Mouse (Mus musculus): ENCODE results near the gene Svs1. TPM values are rescaled to one million over a fixed set of nuclear protein-coding genes. Genes with fewer than 3 reads are reported as not detected.
A peak's percentile ranks its signal among the peaks of the same experiment; 100 is the strongest.
"Not testable (repeated sequence)": the region's sequence is repeated elsewhere in the genome, so short reads cannot be mapped to it uniquely, and the experiment has no call there.

The Svs1 gene
- total and polyA plus RNA-seq, 2 experiments from 2014 or later = not detected

GRCm38 (mm10) chr6:48956785-48957184 is 29.9 kb upstream of the Svs1 start:
- Histone ChIP-seq H3K27ac (ENCODE audit: low read depth, low read length) (no peak overlapping the region), H3K9me3 (ENCODE audit: low read length) (no peaks in the 10 kb centered on the region), H3K4me1 (ENCODE audit: insufficient read depth) (no peaks in the 10 kb centered on the region), H3K9ac (no peak overlapping the region), H3K36me3 (ENCODE audit: insufficient read depth) (no peaks in the 10 kb centered on the region), H3K4me3 (ENCODE audit: low read depth, low read length) (no peak overlapping the region), H3K27me3 (ENCODE audit: insufficient read depth, low read length) (no peaks in the 10 kb centered on the region), H3K4me2 (ENCODE audit: low read depth) (no peak overlapping the region)
- ATAC-seq = no peak
- WGBS = 87% methylated on average over 4 of the region's 4 CpGs
- no peak for TF ChIP-seq CTCF (IDR thresholded peaks at IDR 0.05; ENCODE audit: low read depth)
- DNase-seq = no peak

GRCm38 (mm10) chr6:48958053-48958452 is 28.6 kb upstream of the Svs1 start:
- Histone ChIP-seq H3K9ac (no peak overlapping the region), H3K36me3 (ENCODE audit: insufficient read depth) (no peaks in the 10 kb centered on the region), H3K27ac (ENCODE audit: low read depth, low read length) (no peak overlapping the region), H3K9me3 (ENCODE audit: low read length) (no peaks in the 10 kb centered on the region), H3K4me2 (ENCODE audit: low read depth) (no peak overlapping the region), H3K4me3 (ENCODE audit: low read depth, low read length) (no peak overlapping the region), H3K4me1 (ENCODE audit: insufficient read depth) (no peaks in the 10 kb centered on the region), H3K27me3 (ENCODE audit: insufficient read depth, low read length) (no peaks in the 10 kb centered on the region)
- TF ChIP-seq CTCF (IDR thresholded peaks at IDR 0.05; ENCODE audit: low read depth) = peak; percentile 69
- peak; percentile 67 for DNase-seq
- peak; percentile 76 for ATAC-seq
- 52% methylated on average over 1 of the region's 1 CpGs for WGBS

DNA sequence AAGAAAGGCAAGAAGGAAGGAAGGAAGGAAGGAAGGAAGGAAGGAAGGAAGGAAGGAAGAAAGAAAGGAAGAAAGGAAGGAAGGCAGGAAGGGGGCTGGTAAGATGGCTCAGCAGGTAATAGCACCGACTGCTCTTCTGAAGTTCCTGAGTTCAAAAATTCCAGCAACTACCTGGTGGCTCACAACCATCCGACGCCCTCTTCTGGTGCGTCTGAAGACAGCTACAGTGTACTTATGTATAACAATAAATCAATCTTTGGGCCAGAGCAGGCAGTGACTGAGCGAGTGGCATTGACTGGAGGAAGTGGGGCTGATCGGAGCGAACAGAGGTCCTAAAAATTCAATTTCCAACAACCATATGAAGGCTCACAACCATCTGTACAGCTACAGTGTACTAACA is 27.5 kb upstream of the Svs1 start:
- H3K27ac ChIP-seq (ENCODE audit: low read depth, low read length); H3K36me3 ChIP-seq (ENCODE audit: insufficient read depth); ATAC-seq; H3K4me3 ChIP-seq (ENCODE audit: low read depth, low read length); H3K9ac ChIP-seq; H3K9me3 ChIP-seq (ENCODE audit: low read length); H3K4me1 ChIP-seq (ENCODE audit: insufficient read depth); H3K4me2 ChIP-seq (ENCODE audit: low read depth); H3K27me3 ChIP-seq (ENCODE audit: insufficient read depth, low read length): not testable (repeated sequence)
- DNase-seq = peak; percentile 7
- peak; percentile 9; the same call in 1 of the 2 replicates for TF ChIP-seq CTCF (IDR thresholded peaks at IDR 0.05; ENCODE audit: low read depth)
- WGBS = 36% methylated on average over 7 of the region's 7 CpGs

DNA sequence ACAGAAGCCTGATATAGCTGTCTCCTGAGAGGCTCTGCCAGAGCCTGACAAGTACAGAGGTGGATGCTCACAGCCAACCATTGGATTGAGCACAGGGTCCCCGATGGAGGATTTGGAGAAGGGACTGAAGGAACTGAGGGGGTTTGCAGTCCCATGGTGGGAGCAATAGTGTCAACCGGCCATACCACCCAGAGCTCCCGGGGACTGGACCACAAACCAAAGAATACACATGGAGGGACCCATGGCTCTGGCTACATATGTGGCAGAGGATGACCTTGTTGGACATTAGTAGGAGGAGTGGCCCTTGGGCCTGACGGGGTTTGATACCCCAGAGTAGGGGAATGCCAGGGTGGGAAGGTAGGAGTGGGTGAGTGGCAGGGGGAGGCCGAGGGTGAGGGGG is 20.0 kb upstream of the Svs1 start:
- not testable (repeated sequence) for ATAC-seq

DNA sequence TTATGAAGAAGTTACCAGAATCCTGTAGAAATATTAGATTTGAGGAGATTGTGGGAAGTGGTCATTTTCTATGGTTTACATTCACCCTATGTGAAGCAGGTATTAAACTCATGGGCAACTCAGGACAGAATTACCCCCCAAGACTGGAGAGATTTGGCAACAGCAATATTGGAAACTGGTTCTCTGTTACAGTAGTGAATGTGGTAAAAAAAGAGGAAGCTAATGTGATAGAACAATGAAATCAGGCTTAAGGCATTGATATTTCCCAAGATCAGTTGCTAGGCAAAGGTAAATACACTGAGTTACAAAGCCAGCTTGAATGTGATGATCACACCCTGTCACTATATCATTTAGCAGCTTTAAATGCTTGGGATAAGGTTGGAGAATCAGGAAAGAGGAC is 18.8 kb upstream of the Svs1 start:
- H3K27ac ChIP-seq (ENCODE audit: low read depth, low read length) = no peak overlapping the region
- DNase-seq (no peak), ATAC-seq (no peak)
- no peak overlapping the region for H3K4me2 ChIP-seq (ENCODE audit: low read depth)
- H3K4me3 ChIP-seq (ENCODE audit: low read depth, low read length) = no peak overlapping the region
- H3K4me1 ChIP-seq (ENCODE audit: insufficient read depth) = no peaks in the 10 kb centered on the region
- no peak for TF ChIP-seq CTCF (IDR thresholded peaks at IDR 0.05; ENCODE audit: low read depth)
- H3K9me3 ChIP-seq (ENCODE audit: low read length) = no peaks in the 10 kb centered on the region
- H3K9ac ChIP-seq = no peak overlapping the region
- no peaks in the 10 kb centered on the region for H3K36me3 ChIP-seq (ENCODE audit: insufficient read depth)
- no peaks in the 10 kb centered on the region for H3K27me3 ChIP-seq (ENCODE audit: insufficient read depth, low read length)

More for the DNA sequence above, 20.0 kb upstream of the Svs1 start:
- H3K9ac ChIP-seq; H3K27ac ChIP-seq (ENCODE audit: low read depth, low read length); H3K9me3 ChIP-seq (ENCODE audit: low read length); DNase-seq; H3K4me2 ChIP-seq (ENCODE audit: low read depth); H3K4me3 ChIP-seq (ENCODE audit: low read depth, low read length); H3K36me3 ChIP-seq (ENCODE audit: insufficient read depth); H3K27me3 ChIP-seq (ENCODE audit: insufficient read depth, low read length); H3K4me1 ChIP-seq (ENCODE audit: insufficient read depth): not testable (repeated sequence)
- WGBS = 86% methylated on average over 5 of the region's 5 CpGs

DNA sequence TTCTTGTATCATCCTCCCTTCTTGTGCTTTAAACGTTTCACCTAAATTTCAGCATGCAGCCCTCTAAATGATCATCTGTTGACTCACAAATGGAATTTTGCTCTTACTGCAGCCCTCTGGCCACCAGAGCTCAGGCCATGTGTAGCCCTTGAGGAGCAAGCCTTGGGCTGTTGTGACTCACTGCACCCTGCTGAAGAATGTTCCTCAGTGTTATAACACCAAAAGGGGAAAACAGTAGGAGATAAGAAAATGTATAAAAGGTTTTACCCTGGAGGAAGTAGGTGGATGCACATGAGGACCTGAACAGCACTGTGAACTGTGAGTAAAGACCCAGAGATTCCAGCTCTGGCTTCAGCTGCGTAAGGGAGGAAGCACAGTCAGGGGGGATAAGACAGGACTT is 12.0 kb upstream of the Svs1 start, which contains the start of gene Doxl2:
Gene Doxl2 (plus strand): TSS at position 301 of the 400 bp plus-strand sequence.
- Histone ChIP-seq H3K4me3 (ENCODE audit: low read depth, low read length) (no peak within 1 kb of the TSS), H3K27me3 (ENCODE audit: insufficient read depth, low read length) (no peaks in the 10 kb centered on the region), H3K27ac (ENCODE audit: low read depth, low read length) (no peak within 1 kb of the TSS), H3K9me3 (ENCODE audit: low read length) (no peaks in the 10 kb centered on the region), H3K9ac (no peak within 1 kb of the TSS), H3K36me3 (ENCODE audit: insufficient read depth) (no peaks in the 10 kb centered on the region), H3K4me1 (ENCODE audit: insufficient read depth) (no peaks in the 10 kb centered on the region), H3K4me2 (ENCODE audit: low read depth) (no peak within 1 kb of the TSS)
- DNase-seq (no peak), ATAC-seq (no peak)
- no peak for TF ChIP-seq CTCF (IDR thresholded peaks at IDR 0.05; ENCODE audit: low read depth)
- WGBS = 85% methylated on average over 2 of the region's 2 CpGs

DNA sequence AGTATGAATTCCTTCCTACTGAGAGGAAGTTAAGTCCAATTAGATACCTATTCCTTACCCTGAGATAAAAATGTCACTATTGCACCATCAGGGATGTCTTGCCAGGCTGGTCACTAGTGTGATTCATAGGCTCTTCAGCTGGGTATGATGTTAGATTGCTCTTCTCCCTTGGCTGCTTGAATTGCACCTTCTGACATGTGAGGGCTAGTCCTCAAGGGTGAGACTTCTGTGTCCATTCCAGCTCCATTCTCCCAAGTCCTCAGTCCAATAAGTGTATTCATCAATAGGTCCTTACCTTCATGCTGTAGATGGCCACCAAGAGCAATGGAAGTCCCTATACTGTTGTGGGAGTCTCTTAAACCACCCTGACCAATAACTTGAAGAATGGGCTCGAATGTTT is 7.0 kb upstream of the Svs1 start:
- Histone ChIP-seq H3K4me3 (ENCODE audit: low read depth, low read length) (no peak overlapping the region), H3K4me1 (ENCODE audit: insufficient read depth) (no peaks in the 10 kb centered on the region), H3K9me3 (ENCODE audit: low read length) (no peaks in the 10 kb centered on the region), H3K27me3 (ENCODE audit: insufficient read depth, low read length) (no peaks in the 10 kb centered on the region), H3K27ac (ENCODE audit: low read depth, low read length) (no peak overlapping the region), H3K4me2 (ENCODE audit: low read depth) (no peak overlapping the region), H3K36me3 (ENCODE audit: insufficient read depth) (no peaks in the 10 kb centered on the region), H3K9ac (no peak overlapping the region)
- WGBS = 51% methylated on average over 1 of the region's 1 CpGs
- ATAC-seq = no peak
- DNase-seq = no peak
- no peak for TF ChIP-seq CTCF (IDR thresholded peaks at IDR 0.05; ENCODE audit: low read depth)

DNA sequence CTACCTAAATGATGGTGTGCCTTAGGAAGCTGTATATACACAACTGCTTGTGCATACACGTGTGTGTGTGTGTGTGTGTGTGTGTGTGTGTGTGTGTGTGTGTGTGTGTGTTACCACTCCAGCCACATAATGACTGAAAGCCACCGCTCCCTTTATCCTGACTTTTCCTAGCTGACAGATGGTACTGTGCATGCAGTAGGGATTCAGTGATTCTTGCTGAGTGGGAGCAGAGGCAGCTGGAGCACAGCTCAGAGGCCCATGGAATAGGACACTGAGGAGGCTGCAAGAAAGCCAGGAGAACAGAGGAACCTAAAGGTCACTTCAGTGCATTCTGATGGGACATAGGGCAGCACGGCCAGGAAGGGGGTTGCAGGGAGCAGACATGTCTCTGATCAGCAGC is 4.4 kb upstream of the Svs1 start:
- Histone ChIP-seq H3K27me3 (ENCODE audit: insufficient read depth, low read length) (no peaks in the 10 kb centered on the region), H3K36me3 (ENCODE audit: insufficient read depth) (no peaks in the 10 kb centered on the region), H3K4me2 (ENCODE audit: low read depth) (no peak overlapping the region), H3K27ac (ENCODE audit: low read depth, low read length) (no peak overlapping the region), H3K4me1 (ENCODE audit: insufficient read depth) (no peaks in the 10 kb centered on the region), H3K9me3 (ENCODE audit: low read length) (no peaks in the 10 kb centered on the region), H3K9ac (no peak overlapping the region), H3K4me3 (ENCODE audit: low read depth, low read length) (no peak overlapping the region)
- WGBS = 72% methylated on average over 3 of the region's 3 CpGs
- ATAC-seq (no peak), DNase-seq (no peak)
- no peak for TF ChIP-seq CTCF (IDR thresholded peaks at IDR 0.05; ENCODE audit: low read depth)
